Mouse (Mus musculus) testis, adult 2 months (tissue): Measurements from ENCODE around the gene Rnase13. TPM values are rescaled to one million over a fixed set of nuclear protein-coding genes. Genes with fewer than 3 reads are reported as not detected.

Experiments
- H3K27ac ChIP-seq: fragments of 200-500 bp; 2 replicates; pipeline ENCODE4 v1.5.1; 2012; ENCODE audit warnings: low read depth, low read length; ENCODE audit not compliant: control insufficient read depth, insufficient read depth
- H3K27me3 ChIP-seq: fragments of 200-500 bp; 2 replicates; pipeline ENCODE4 v1.6.1; 2012; ENCODE audit warnings: mild to moderate bottlenecking, low read length, moderate library complexity; ENCODE audit not compliant: control insufficient read depth, insufficient read depth
- H3K36me3 ChIP-seq: fragments of 200-500 bp; 2 replicates; pipeline ENCODE4 v1.6.1; 2012; ENCODE audit warnings: mild to moderate bottlenecking, low read length; ENCODE audit not compliant: control insufficient read depth, insufficient read depth
- H3K4me1 ChIP-seq: fragments of 200-500 bp; 2 replicates; pipeline ENCODE4 v1.6.1; 2012; ENCODE audit warnings: low read length; ENCODE audit not compliant: control insufficient read depth, insufficient read depth
- H3K4me3 ChIP-seq: fragments of 200-500 bp; 2 replicates; pipeline ENCODE4 v1.5.1; 2012; ENCODE audit warnings: low read depth, mild to moderate bottlenecking, low read length, moderate library complexity, mixed read lengths; ENCODE audit not compliant: control insufficient read depth
- CTCF ChIP-seq: fragments of 200-500 bp; IDR thresholded peaks from 2 replicates; pipeline ENCODE4 v1.5.1; 2012; ENCODE audit warnings: low read depth, mild to moderate bottlenecking, inconsistent platforms, low read length, moderate library complexity; ENCODE audit not compliant: control insufficient read depth, insufficient read depth, insufficient replicate concordance
- POLR2A ChIP-seq: fragments of 200-500 bp; IDR thresholded peaks from 2 replicates; pipeline ENCODE4 v1.6.1; 2012; ENCODE audit warnings: low read depth, mild to moderate bottlenecking, inconsistent platforms, low read length, moderate library complexity; ENCODE audit not compliant: control insufficient read depth
- polyA plus RNA-seq: library from polyadenylated mRNA; depleted of rRNA; stranded (reverse); fragments of >200 nt; gene quantifications from 2 replicates; pipeline ENCODE4 v1.2.3, GENCODE M21; 2012

Gene Rnase13
- polyA plus RNA-seq, 1 experiment, result 0.07 TPM

GRCm38 (mm10) chr14:51899351-51899750 is 23.2 kb downstream of the Rnase13 start:
- no peaks in the 10 kb centered on the region for H3K27me3 ChIP-seq
- TF ChIP-seq POLR2A (no peak), CTCF (no peak)
- no peaks in the 10 kb centered on the region for H3K36me3 ChIP-seq
- no peaks in the 10 kb centered on the region; the same call in 1 of the 2 replicates for H3K4me1 ChIP-seq
- no peak overlapping the region for H3K4me3 ChIP-seq
- H3K27ac ChIP-seq, result no peak overlapping the region

- no peak overlapping the region for H3K27ac ChIP-seq
- TF ChIP-seq CTCF (no peak), POLR2A (no peak)
- H3K4me3 ChIP-seq, result no peak overlapping the region
- H3K27me3 ChIP-seq, result no peaks in the 10 kb centered on the region
- H3K4me1 ChIP-seq, result peaks cover 2% of the 10 kb centered on the region
- H3K36me3 ChIP-seq, result no peaks in the 10 kb centered on the region
Observed at GRCm38 (mm10) chr14:51896539-51897170, 25.9 kb downstream of the Rnase13 start.

GRCm38 (mm10) chr14:51896019-51896418 is 26.6 kb downstream of the Rnase13 start:
- H3K4me1 ChIP-seq, result peaks cover 2% of the 10 kb centered on the region
- TF ChIP-seq CTCF (no peak), POLR2A (no peak)
- H3K27ac ChIP-seq, result no peak overlapping the region
- H3K36me3 ChIP-seq, result no peaks in the 10 kb centered on the region
- H3K27me3 ChIP-seq, result no peaks in the 10 kb centered on the region
- no peak overlapping the region for H3K4me3 ChIP-seq

GRCm38 (mm10) chr14:51895071-51895470 is 27.5 kb downstream of the Rnase13 start:
- no peak overlapping the region; the same call in 1 of the 2 replicates for H3K4me3 ChIP-seq
- H3K27ac ChIP-seq, result no peak overlapping the region
- no peaks in the 10 kb centered on the region for H3K36me3 ChIP-seq
- no peak for TF ChIP-seq CTCF
- no peak for TF ChIP-seq POLR2A
- H3K4me1 ChIP-seq, result peaks cover 2% of the 10 kb centered on the region
- H3K27me3 ChIP-seq, result no peaks in the 10 kb centered on the region

GRCm38 (mm10) chr14:51893809-51894208 is 28.8 kb downstream of the Rnase13 start:
- H3K4me3 ChIP-seq, result peak overlapping the region; percentile 37
- H3K27ac ChIP-seq, result no peak overlapping the region
- H3K36me3 ChIP-seq, result no peaks in the 10 kb centered on the region
- TF ChIP-seq CTCF, result no peak
- no peaks in the 10 kb centered on the region for H3K27me3 ChIP-seq
- H3K4me1 ChIP-seq, result peaks cover 2% of the 10 kb centered on the region

- no peak overlapping the region for H3K27ac ChIP-seq
- no peak overlapping the region for H3K4me3 ChIP-seq
- H3K36me3 ChIP-seq, result no peaks in the 10 kb centered on the region
- no peaks in the 10 kb centered on the region for H3K27me3 ChIP-seq
- peaks cover 2% of the 10 kb centered on the region for H3K4me1 ChIP-seq
- TF ChIP-seq POLR2A (no peak), CTCF (no peak)
Observed at GRCm38 (mm10) chr14:51893094-51893794, 29.3 kb downstream of the Rnase13 start.

- Histone ChIP-seq H3K27me3 (no peaks in the 10 kb centered on the region), H3K4me1 (peaks cover 2% of the 10 kb centered on the region), H3K36me3 (no peaks in the 10 kb centered on the region), H3K27ac (no peak within 1 kb of the TSS), H3K4me3 (no peak within 1 kb of the TSS)
- no peak for TF ChIP-seq CTCF
- TF ChIP-seq POLR2A, result no peak
Observed at GRCm38 (mm10) chr14:51892191-51892939, 30.2 kb downstream of the Rnase13 start, which contains the start of gene Slc39a2. Gene Slc39a2, plus strand, starts transcription at chr14:51892889.
